Mouse (Mus musculus) MEL (cell line): ENCODE data around the gene Tpra1.

ENCODE experiments used
- ELF1 ChIP-seq: IDR thresholded peaks from 2 replicates; pipeline ENCODE4 v1.6.1; 2014; ENCODE audit warnings: low read depth, mild to moderate bottlenecking, inconsistent platforms, low read length, improper control_type of control experiment, moderate library complexity
- POLR2A ChIP-seq, 2 experiments: IDR thresholded peaks; 2 replicates each; pipeline ENCODE4 v1.6.1; 2011 to 2012; ENCODE audit warnings: low read length in 2 of 2, mild to moderate bottlenecking in 2 of 2, control low read depth in 1 of 2, improper control_type of control experiment in 1 of 2, low read depth in 1 of 2, moderate library complexity in 1 of 2; ENCODE audit not compliant: control insufficient read depth in 1 of 2, insufficient read depth in 1 of 2, poor library complexity in 1 of 2
- USF1 ChIP-seq: IDR thresholded peaks from 2 replicates; pipeline ENCODE4 v1.6.1; 2014; ENCODE audit warnings: low read depth, mild to moderate bottlenecking, inconsistent platforms, low read length, improper control_type of control experiment, moderate library complexity
- ZC3H11A ChIP-seq: IDR thresholded peaks from 2 replicates; pipeline ENCODE4 v1.6.1; 2012; ENCODE audit warnings: low read depth, mild to moderate bottlenecking, inconsistent platforms, low read length, improper control_type of control experiment

- no peak for TF ChIP-seq POLR2A (IDR thresholded peaks at IDR 0.05; ENCODE audit: control insufficient read depth in 1 of 2, insufficient read depth in 1 of 2, low read depth in 1 of 2, low read length in 2 of 2, poor library complexity in 1 of 2)
- no peak for TF ChIP-seq ZC3H11A
- TF ChIP-seq USF1 = no peak
- TF ChIP-seq ELF1 = no peak
Measured at GRCm38 (mm10) chr6:88914799-88915198, 12.7 kb downstream of the Tpra1 start.
